Mouse (Mus musculus) stomach, postnatal 0 days (tissue): ENCODE data around the gene Disp1. TPM values are rescaled to one million over a fixed set of nuclear protein-coding genes. Genes with fewer than 3 reads are reported as not detected.

Experiments used
- ATAC-seq: fragments of 200-750 bp; cut with Nextera tagmentation; 2 replicates; pipeline ENCODE4 v1.8.0; 2017; ENCODE audit not compliant: low FRiP score, low TSS enrichment
- DNase-seq: peaks from one replicate; pipeline ENCODE4 v3.0.0-alpha.2; 2016; ENCODE audit warnings: low spot score
- H3K27ac ChIP-seq: fragments of 300-500 bp; sonication (generic); replicated peaks from 2 replicates; pipeline ENCODE4 v1.5.1; 2014; ENCODE audit warnings: mild to moderate bottlenecking, control low read depth
- H3K27me3 ChIP-seq: fragments of 300-500 bp; sonication (generic); 2 replicates; pipeline ENCODE4 v1.6.1; 2014; ENCODE audit warnings: low read length; ENCODE audit not compliant: control insufficient read depth, insufficient read depth
- H3K36me3 ChIP-seq: fragments of 300-500 bp; sonication (generic); 2 replicates; pipeline ENCODE4 v1.6.1; 2014; ENCODE audit warnings: low read length, mixed read lengths; ENCODE audit not compliant: control insufficient read depth, insufficient read depth
- H3K4me1 ChIP-seq: fragments of 300-500 bp; sonication (generic); replicated peaks from 2 replicates; pipeline ENCODE4 v1.6.1; 2014; ENCODE audit warnings: antibody characterized with exemption; ENCODE audit not compliant: control insufficient read depth, insufficient read depth
- H3K4me2 ChIP-seq: fragments of 300-500 bp; sonication (generic); replicated peaks from 2 replicates; pipeline ENCODE4 v1.6.1; 2014; ENCODE audit warnings: low read depth, mild to moderate bottlenecking, control low read depth, moderate library complexity
- H3K4me3 ChIP-seq: fragments of 300-500 bp; sonication (generic); 2 replicates; pipeline ENCODE4 v1.5.1; 2014; ENCODE audit warnings: low read depth, low read length, control low read depth
- H3K9ac ChIP-seq: fragments of 300-500 bp; sonication (generic); 2 replicates; pipeline ENCODE4 v1.6.1; 2014; ENCODE audit warnings: mild to moderate bottlenecking, low read length, control low read depth, mixed read lengths
- H3K9me3 ChIP-seq: fragments of 300-500 bp; sonication (generic); 2 replicates; pipeline ENCODE4 v1.6.1; 2016; ENCODE audit warnings: low read length; ENCODE audit not compliant: control insufficient read depth
- CTCF ChIP-seq: IDR thresholded peaks from 2 replicates; pipeline ENCODE4 v1.5.1; 2016; ENCODE audit warnings: antibody characterized with exemption, low read depth, mild to moderate bottlenecking, moderate library complexity
- EP300 ChIP-seq: optimal IDR thresholded peaks from 2 replicates; pipeline ENCODE3; 2016; ENCODE audit warnings: antibody characterized with exemption
- WGBS: fragments of 180-500 bp; shearing (Covaris S2); extraction: QIAGEN DNeasy Blood & Tissue Kit; methylation state at CpG from one replicate; pipeline ENCODE4 v1.1.7; 2014; 5-methylcytosine and 5-hydroxymethylcytosine counted together
- polyA plus RNA-seq: library from polyadenylated mRNA; unstranded; fragments of >200 nt; fragmentation: Nextera tagmentation; extraction: Ambion mirVana; gene quantifications from 2 replicates; pipeline ENCODE4 v1.2.1, GENCODE M21; 2015

The Disp1 gene
- polyA plus RNA-seq, 1 experiment from 2014 or later: 5.9 TPM

DNA sequence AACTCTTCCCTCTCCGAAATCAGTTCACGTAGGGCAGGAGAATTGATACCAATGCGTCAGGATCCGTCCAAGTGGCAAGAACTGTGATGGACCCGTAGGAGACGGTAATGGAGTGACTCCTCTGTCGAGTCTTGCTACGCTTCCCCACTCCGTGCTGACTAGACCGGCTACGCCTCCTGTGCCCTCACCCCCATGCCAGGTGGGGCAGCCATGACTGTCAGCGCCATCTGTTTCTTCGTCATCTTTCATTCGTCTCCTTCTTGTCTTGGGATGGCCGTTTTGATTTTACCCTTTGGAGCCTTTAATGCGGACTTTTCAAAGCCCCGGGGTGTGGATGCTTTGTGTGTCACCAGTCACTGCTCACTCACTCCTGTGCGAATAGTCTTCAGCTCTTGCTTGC lies 26.6 kb downstream of the Disp1 start:
- no peak overlapping the region for H3K4me2 ChIP-seq

GRCm38 (mm10) chr1:183194151-183194550 lies 27.2 kb downstream of the Disp1 start:
- ATAC-seq: no peak

More for the DNA sequence above, 26.6 kb downstream of the Disp1 start:
- H3K27ac ChIP-seq: no peak overlapping the region
- DNase-seq: no peak
- no peak overlapping the region for H3K4me3 ChIP-seq
- ATAC-seq: no peak
- TF ChIP-seq CTCF: no peak
- TF ChIP-seq EP300: no peak
- H3K9ac ChIP-seq: no peak overlapping the region
- H3K27me3 ChIP-seq: no peaks in the 10 kb centered on the region
- 92% methylated on average over 18 of the region's 18 CpGs for WGBS
- H3K4me1 ChIP-seq: no peaks in the 10 kb centered on the region
- H3K36me3 ChIP-seq: no peaks in the 10 kb centered on the region
- no peaks in the 10 kb centered on the region for H3K9me3 ChIP-seq

DNA sequence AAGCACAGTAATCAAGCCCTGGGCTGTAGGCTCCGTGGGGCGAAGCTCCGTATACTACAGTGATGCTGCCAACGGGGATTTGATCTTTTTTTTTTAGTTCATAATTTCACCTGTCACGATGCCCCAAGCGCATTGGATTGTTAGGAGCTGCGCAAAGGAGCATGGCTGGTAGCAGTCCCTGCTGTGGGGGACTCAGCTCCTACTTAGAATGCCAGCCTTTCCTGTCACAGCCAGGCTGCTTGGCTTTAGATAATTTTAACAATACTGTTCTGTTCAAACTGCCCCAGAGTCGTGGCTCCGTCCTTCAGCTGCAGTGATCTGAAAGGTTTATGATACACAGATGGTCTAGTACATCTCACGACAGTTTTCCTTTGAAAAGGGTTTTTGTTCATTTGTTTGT lies 29.9 kb downstream of the Disp1 start:
- ATAC-seq: no peak
- Histone ChIP-seq H3K9ac (no peak overlapping the region), H3K4me3 (no peak overlapping the region), H3K36me3 (no peaks in the 10 kb centered on the region), H3K27ac (no peak overlapping the region), H3K27me3 (no peaks in the 10 kb centered on the region), H3K4me2 (no peak overlapping the region), H3K4me1 (no peaks in the 10 kb centered on the region), H3K9me3 (no peaks in the 10 kb centered on the region)
- TF ChIP-seq EP300 (no peak), CTCF (no peak)
- DNase-seq: no peak
- WGBS: 82% methylated on average over 10 of the region's 10 CpGs

More at GRCm38 (mm10) chr1:183194151-183194550, 27.2 kb downstream of the Disp1 start:
- no peaks in the 10 kb centered on the region for H3K36me3 ChIP-seq
- TF ChIP-seq EP300 (no peak), CTCF (no peak)
- H3K4me1 ChIP-seq: no peaks in the 10 kb centered on the region
- no peak overlapping the region for H3K9ac ChIP-seq
- WGBS: 52% methylated on average over 5 of the region's 5 CpGs
- H3K4me2 ChIP-seq: no peak overlapping the region
- H3K27ac ChIP-seq: no peak overlapping the region
- no peak for DNase-seq
- no peak overlapping the region for H3K4me3 ChIP-seq
- H3K27me3 ChIP-seq: no peaks in the 10 kb centered on the region
- H3K9me3 ChIP-seq: no peaks in the 10 kb centered on the region

DNA sequence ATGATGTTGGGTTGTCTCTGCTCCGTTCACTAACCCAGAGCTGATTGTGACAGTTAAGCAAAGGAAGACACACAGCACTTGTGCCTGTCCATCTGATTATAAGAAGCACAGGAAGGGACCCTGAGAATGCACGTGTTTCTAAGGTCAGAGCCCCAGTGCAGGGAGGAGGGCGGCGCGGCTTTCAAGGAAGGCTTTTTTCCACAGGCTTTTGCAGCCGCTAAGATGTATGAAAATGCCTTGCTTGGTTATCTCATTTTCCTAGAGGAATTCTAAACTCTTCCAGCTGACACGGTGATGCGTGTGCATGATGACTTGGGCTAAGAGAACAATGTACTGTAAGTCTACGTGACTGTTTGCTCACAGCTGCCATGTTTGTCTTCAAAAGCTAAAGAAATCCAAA lies 30.9 kb downstream of the Disp1 start:
- H3K4me1 ChIP-seq: no peaks in the 10 kb centered on the region
- no peak overlapping the region for H3K27ac ChIP-seq
- DNase-seq (no peak), ATAC-seq (no peak)
- H3K36me3 ChIP-seq: no peaks in the 10 kb centered on the region
- no peaks in the 10 kb centered on the region for H3K27me3 ChIP-seq
- TF ChIP-seq EP300: no peak
- TF ChIP-seq CTCF: no peak
- 65% methylated on average over 9 of the region's 9 CpGs for WGBS
- no peak overlapping the region for H3K4me2 ChIP-seq
- no peak overlapping the region for H3K4me3 ChIP-seq
- no peak overlapping the region for H3K9ac ChIP-seq
- H3K9me3 ChIP-seq: no peaks in the 10 kb centered on the region

DNA sequence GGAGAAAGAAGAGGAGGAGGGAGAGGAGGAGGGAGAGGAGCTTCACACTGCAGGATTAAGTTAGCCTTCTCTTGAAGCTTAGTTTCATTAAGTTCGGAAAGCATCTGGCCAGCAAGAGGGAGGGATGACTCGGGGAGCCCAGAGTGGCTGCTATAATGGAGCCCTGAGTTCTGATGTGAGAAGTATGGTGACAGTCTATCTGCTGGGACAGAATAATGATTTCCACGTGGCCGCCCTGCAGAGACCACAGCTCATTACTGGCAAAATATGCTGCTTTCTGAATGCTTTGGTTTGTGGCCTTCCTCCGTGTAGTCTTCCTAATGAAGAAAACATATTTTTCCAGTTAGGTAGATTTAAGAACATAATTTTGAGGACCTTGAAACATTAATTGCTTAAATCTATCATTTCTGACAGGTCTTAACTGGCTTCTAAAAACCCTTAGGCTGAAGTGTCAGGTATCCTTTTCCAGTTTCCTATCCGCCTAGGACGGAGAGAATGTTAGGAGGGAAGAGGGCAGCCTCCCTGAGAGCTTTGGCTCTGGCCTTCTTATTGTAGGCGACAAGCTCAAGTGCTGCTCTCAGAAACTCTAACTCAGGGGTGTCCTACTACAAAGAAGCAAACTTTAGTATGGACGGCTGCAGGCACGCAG lies 32.2 kb downstream of the Disp1 start:
- ATAC-seq (no peak), DNase-seq (no peak)
- TF ChIP-seq EP300 (no peak), CTCF (no peak)
- H3K4me2 ChIP-seq: no peak overlapping the region
- no peaks in the 10 kb centered on the region for H3K27me3 ChIP-seq
- no peak overlapping the region for H3K27ac ChIP-seq
- no peak overlapping the region for H3K4me3 ChIP-seq
- no peak overlapping the region for H3K9ac ChIP-seq
- WGBS: 76% methylated on average over 10 of the region's 10 CpGs
- no peaks in the 10 kb centered on the region for H3K9me3 ChIP-seq
- no peaks in the 10 kb centered on the region for H3K4me1 ChIP-seq
- H3K36me3 ChIP-seq: no peaks in the 10 kb centered on the region

- WGBS: 78% methylated on average over 20 of the region's 20 CpGs
- Histone ChIP-seq H3K9ac (no peak overlapping the region), H3K4me3 (no peak overlapping the region), H3K4me2 (no peak overlapping the region), H3K36me3 (no peaks in the 10 kb centered on the region), H3K4me1 (no peaks in the 10 kb centered on the region), H3K27me3 (no peaks in the 10 kb centered on the region), H3K9me3 (no peaks in the 10 kb centered on the region), H3K27ac (no peak overlapping the region)
- ATAC-seq (no peak), DNase-seq (no peak)
- TF ChIP-seq EP300: no peak
- no peak for TF ChIP-seq CTCF
Observed at GRCm38 (mm10) chr1:183188115-183189013, 33.0 kb downstream of the Disp1 start.
